Mouse (Mus musculus) lung, embryonic 14.5 days (tissue): ENCODE measurements around the gene Pdgfa. TPM values are rescaled to one million over a fixed set of nuclear protein-coding genes. Genes with fewer than 3 reads are reported as not detected.
A peak's percentile ranks its signal among the peaks of the same experiment; 100 is the strongest.

Experiments
- ATAC-seq: fragments of 200-750 bp; cut with Nextera tagmentation; 2 replicates; pipeline ENCODE4 v1.8.0; 2017; ENCODE audit warnings: mild to moderate bottlenecking, moderate TSS enrichment, moderate library complexity; ENCODE audit not compliant: insufficient read depth
- DNase-seq: peaks from one replicate; pipeline ENCODE4 v3.0.0-alpha.2; 2015
- H3K27ac ChIP-seq: fragments of 300-500 bp; sonication (generic); 2 replicates; pipeline ENCODE4 v1.5.1; 2014; ENCODE audit warnings: low read depth, mild to moderate bottlenecking, moderate library complexity
- H3K27me3 ChIP-seq: fragments of 300-500 bp; sonication (generic); 2 replicates; pipeline ENCODE4 v1.6.1; 2014; ENCODE audit warnings: low read length, control low read depth; ENCODE audit not compliant: insufficient read depth
- H3K36me3 ChIP-seq: fragments of 300-500 bp; sonication (generic); 2 replicates; pipeline ENCODE4 v1.6.1; 2014; ENCODE audit warnings: control low read depth; ENCODE audit not compliant: insufficient read depth
- H3K4me1 ChIP-seq: fragments of 300-500 bp; sonication (generic); 2 replicates; pipeline ENCODE4 v1.6.1; 2014; ENCODE audit warnings: antibody characterized with exemption, control low read depth; ENCODE audit not compliant: insufficient read depth
- H3K4me2 ChIP-seq: fragments of 300-500 bp; sonication (generic); 2 replicates; pipeline ENCODE4 v1.6.1; 2014; ENCODE audit warnings: mild to moderate bottlenecking
- H3K4me3 ChIP-seq: fragments of 300-500 bp; sonication (generic); 2 replicates; pipeline ENCODE4 v1.5.1; 2014; ENCODE audit warnings: low read depth, low read length
- H3K9ac ChIP-seq: fragments of 300-500 bp; sonication (generic); 2 replicates; pipeline ENCODE4 v1.6.1; 2014
- H3K9me3 ChIP-seq: fragments of 300-500 bp; sonication (generic); 2 replicates; pipeline ENCODE4 v1.6.1; 2016; ENCODE audit warnings: low read depth, low read length, control low read depth
- CTCF ChIP-seq: IDR thresholded peaks from 2 replicates; pipeline ENCODE4 v1.5.1; 2016; ENCODE audit warnings: antibody characterized with exemption, low read depth
- WGBS: fragments of 180-500 bp; shearing (Covaris S2); extraction: QIAGEN DNeasy Blood & Tissue Kit; methylation state at CpG from one replicate; pipeline ENCODE4 v1.1.7; 2014; 5-methylcytosine and 5-hydroxymethylcytosine counted together
- polyA plus RNA-seq: library from polyadenylated mRNA; unstranded; fragments of >200 nt; fragmentation: Nextera tagmentation; extraction: Ambion mirVana; gene quantifications from 2 replicates; pipeline ENCODE4 v1.2.1, GENCODE M21; 2014

The Pdgfa gene
- polyA plus RNA-seq, 1 experiment from 2014 or later = 40.9 TPM

DNA sequence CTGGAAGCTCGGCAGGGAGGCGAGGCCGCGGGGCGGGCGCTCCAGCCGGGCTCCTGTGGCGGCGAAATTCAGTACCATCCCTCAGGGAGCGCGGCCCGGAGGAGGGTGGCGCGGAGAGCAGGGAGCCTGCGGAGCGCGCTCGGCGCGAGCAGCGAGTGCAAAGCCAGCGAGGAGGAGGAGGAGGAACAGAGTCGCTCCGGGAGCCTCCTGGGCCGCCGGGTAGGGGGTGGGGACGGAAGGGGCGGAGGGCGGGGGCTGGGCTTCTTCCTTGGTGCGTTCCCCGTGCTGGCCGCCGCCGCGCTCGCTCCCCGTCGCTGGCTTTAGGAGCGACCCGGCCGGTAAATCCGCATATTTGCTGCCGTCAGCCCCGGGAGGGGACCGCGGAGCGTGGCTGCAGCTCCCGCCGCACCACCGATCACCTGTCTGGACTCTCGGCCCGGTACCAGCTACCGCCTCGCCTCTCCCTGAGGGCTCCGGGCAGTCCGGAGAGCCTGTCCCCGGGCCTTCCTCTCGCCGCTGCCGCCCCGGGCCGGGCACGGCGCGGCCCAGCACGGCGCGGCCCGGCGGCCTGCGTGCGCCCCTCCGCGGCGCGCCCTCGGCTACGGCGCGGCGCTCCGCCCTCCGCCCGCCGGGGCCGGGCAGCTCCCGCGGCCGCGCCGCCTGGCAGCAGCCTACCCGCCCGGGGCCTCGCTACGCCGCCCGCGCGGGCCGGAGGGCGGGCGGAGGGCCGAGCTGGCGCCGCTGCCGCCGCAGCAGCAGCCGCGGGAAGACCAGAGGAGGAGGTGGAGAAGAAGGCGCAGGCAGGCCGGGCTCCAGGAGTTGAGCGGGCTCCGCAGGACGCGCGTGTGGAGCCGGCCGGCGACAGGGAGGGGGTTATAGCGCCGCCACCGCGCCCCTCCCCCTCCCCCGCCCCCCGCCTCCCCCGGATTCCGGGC lies 2.1 kb downstream of the Pdgfa start:
- H3K27ac ChIP-seq = peak overlapping the region; percentile 95
- ATAC-seq (peak; percentile 63), DNase-seq (peak; percentile 82)
- H3K9me3 ChIP-seq = no peaks in the 10 kb centered on the region; the same call in 1 of the 2 replicates
- TF ChIP-seq CTCF = no peak
- peaks cover 80% of the 10 kb centered on the region for H3K27me3 ChIP-seq
- 0 out of 2 replicates have a peak, but pooled peaks cover 5% of the 10 kb centered on the region for H3K36me3 ChIP-seq
- H3K4me2 ChIP-seq = peak overlapping the region; percentile 92
- WGBS = under 1% methylated on average over 93 of the region's 127 CpGs
- peaks cover 10% of the 10 kb centered on the region; the same call in 1 of the 2 replicates for H3K4me1 ChIP-seq
- peak overlapping the region; percentile 83 for H3K9ac ChIP-seq
- H3K4me3 ChIP-seq = peak overlapping the region; percentile 70

- peaks cover 72% of the 10 kb centered on the region for H3K27me3 ChIP-seq
- DNase-seq (peak; percentile 48), ATAC-seq (peak; percentile 1; the same call in 1 of the 2 replicates)
These were observed 2.9 kb downstream of the Pdgfa start for GRCm38 (mm10) chr5:138994108-138994785.

DNA sequence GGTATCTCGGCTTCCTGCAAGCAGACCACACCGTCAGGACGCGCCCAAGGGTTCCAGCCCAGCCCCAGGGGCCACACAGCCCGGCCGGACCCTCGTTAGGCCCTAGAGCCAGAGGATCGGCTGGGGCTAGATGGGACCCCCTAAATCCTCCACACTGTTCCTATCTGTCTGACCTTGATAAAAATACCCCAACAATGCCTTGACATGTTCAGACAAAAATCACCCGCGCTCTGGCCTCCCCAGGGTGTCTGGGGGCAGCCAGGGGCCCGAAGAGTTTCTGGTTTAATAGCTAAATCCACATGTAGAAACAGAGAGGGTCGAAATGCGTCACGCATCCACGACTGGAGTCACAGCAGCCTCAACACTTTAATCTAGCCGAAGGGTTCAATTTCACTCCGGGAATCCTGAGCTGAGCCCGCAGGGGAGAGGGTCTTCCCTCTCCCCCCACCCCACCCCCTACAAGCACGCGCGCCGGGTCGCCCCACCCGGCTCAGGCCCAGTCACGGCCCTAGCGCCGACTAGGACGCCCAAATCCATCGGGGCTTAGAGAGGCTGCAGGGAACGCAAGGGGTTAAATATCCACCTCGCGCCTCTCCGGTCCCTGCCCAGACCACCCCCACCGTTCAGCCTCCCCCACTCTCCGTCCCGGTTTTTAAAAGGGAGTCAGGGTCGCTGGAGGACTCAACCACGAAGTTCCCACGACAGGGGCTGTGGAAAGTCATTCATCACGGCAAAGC lies 3.6 kb downstream of the Pdgfa start:
- Histone ChIP-seq H3K36me3 (0 out of 2 replicates have a peak, but pooled peaks cover 5% of the 10 kb centered on the region), H3K27ac (peak overlapping the region; percentile 95), H3K4me1 (peaks cover 16% of the 10 kb centered on the region), H3K9ac (peak overlapping the region; percentile 83), H3K4me3 (peak overlapping the region; percentile 70), H3K4me2 (peak overlapping the region; percentile 92), H3K27me3 (peaks cover 65% of the 10 kb centered on the region), H3K9me3 (no peaks in the 10 kb centered on the region)
- ATAC-seq (no peak), DNase-seq (peak; percentile 31)
- WGBS = 1% methylated on average over 40 of the region's 40 CpGs
- no peak for TF ChIP-seq CTCF

More at GRCm38 (mm10) chr5:138994108-138994785, 2.9 kb downstream of the Pdgfa start:
- under 1% methylated on average over 48 of the region's 48 CpGs for WGBS
- H3K27ac ChIP-seq = peak overlapping the region; percentile 95
- H3K36me3 ChIP-seq = 0 out of 2 replicates have a peak, but pooled peaks cover 5% of the 10 kb centered on the region
- peaks cover 10% of the 10 kb centered on the region; the same call in 1 of the 2 replicates for H3K4me1 ChIP-seq
- H3K4me2 ChIP-seq = peak overlapping the region; percentile 92
- H3K9me3 ChIP-seq = no peaks in the 10 kb centered on the region
- H3K9ac ChIP-seq = peak overlapping the region; percentile 83
- no peak for TF ChIP-seq CTCF
- H3K4me3 ChIP-seq = peak overlapping the region; percentile 70

GRCm38 (mm10) chr5:138992611-138993370 lies 4.4 kb downstream of the Pdgfa start:
- no peak for TF ChIP-seq CTCF
- peak overlapping the region; percentile 92 for H3K4me2 ChIP-seq
- WGBS = 4% methylated on average over 59 of the region's 59 CpGs
- H3K4me1 ChIP-seq = peaks cover 19% of the 10 kb centered on the region
- peaks cover 8% of the 10 kb centered on the region for H3K36me3 ChIP-seq
- ATAC-seq = no peak
- H3K9me3 ChIP-seq = no peaks in the 10 kb centered on the region
- H3K27ac ChIP-seq = peak overlapping the region; percentile 95; the same call in 1 of the 2 replicates
- peaks cover 58% of the 10 kb centered on the region for H3K27me3 ChIP-seq
- DNase-seq = peak; percentile 52
- peak overlapping the region; percentile 83 for H3K9ac ChIP-seq
- peak overlapping the region; percentile 70 for H3K4me3 ChIP-seq

DNA sequence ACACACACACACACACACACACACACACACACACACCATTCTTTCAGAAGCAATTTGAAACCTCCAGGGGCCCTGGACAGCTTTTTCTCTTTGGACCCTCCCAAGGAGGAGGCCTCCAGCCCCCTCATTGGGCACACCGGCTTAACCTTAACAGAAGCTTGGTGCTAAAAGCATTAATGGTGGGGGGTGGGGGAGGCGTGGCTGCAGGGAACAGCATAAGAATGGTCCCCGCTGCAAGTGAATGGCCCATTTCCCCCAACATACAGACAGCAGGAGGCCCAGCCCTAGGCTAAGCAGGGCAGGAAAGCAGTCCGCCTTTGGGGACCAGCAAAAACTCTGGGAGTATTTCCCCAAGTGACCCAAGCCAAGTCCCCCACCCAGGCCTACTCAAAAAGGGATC lies 5.4 kb downstream of the Pdgfa start:
- H3K9ac ChIP-seq = no peak overlapping the region
- H3K36me3 ChIP-seq = peaks cover 18% of the 10 kb centered on the region
- H3K4me3 ChIP-seq = no peak overlapping the region
- peaks cover 47% of the 10 kb centered on the region for H3K27me3 ChIP-seq
- peaks cover 19% of the 10 kb centered on the region for H3K4me1 ChIP-seq
- WGBS = 52% methylated on average over 4 of the region's 4 CpGs
- H3K27ac ChIP-seq = no peak overlapping the region
- no peaks in the 10 kb centered on the region for H3K9me3 ChIP-seq
- TF ChIP-seq CTCF = no peak
- ATAC-seq (no peak), DNase-seq (no peak)
- peak overlapping the region; percentile 92; the same call in 1 of the 2 replicates for H3K4me2 ChIP-seq
